Mouse (Mus musculus): ENCODE data around the gene Angel2.
A peak's percentile ranks its signal among the peaks of the same experiment; 100 is the strongest.

Gene Angel2

DNA sequence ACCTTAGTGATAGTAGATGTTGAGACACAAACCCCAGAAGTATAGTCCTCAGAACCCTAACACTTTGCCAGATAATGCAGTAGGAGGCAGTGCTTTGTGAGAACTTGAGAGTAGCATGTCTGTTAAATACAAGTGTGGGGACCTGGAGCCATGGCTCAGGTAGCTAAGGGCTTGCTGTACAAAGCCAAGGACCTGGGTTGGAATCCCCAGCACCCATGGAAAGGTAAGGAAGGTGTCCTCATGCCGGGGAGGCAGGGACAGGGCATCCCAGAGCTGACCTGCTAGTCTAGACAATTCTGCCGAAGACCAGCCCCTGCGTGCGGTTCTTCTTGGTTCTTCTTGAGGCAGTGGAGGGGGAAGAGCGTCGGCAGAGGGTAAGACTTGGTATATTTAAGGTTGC lies 5.3 kb downstream of the Angel2 start:
- no peak for DNase-seq

DNA sequence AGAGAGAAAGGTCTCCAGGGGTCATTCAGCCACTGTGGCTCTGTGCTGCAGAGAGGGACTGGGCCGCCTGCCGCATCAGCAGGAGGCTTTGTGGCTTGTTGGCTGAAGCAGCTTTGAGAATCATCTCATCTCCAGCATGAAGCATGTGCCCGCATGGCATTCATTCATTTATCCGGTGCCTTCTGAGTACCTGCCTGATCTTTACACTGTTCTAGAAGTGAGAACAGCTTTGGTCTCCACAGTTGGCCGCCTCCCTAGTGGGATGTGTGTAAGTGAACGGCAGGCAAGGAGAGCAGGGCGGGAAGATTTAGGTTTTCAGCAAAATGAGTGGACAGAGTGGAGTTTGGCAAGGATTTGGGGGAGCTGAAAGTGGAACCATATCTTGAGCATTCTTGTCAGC lies 14.9 kb downstream of the Angel2 start:
- no peak for DNase-seq

DNA sequence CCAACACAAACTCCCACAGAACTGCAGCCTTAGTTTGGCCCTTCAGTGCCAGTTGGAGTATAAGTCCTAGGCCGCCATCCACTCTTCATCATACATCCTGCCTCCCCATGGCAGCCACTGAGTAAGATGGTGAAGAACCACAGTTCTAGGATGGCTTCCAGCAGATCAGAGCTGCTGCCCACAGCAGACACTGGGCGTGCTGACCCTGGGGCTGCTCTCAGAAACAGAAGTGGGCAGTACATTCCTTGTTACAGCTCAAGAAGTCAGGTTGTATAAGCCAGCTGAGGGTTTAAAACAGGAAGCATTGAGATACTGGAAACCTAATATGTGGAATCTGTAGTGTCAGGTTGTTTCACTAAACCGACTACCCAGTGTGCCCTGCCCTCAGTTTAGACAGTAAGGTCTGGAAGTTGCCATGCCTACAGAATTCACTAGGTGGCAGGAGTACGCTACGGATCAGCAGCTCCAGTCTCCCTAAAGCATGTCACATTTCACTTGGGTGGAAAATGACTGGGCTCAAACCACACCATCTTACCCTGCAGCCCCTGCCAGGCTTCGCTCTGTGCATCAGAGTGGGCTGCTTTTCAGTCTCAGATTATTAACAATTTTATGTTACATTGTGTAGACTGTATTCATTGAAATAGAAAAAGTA lies 19.3 kb downstream of the Angel2 start:
- DNase-seq: peak; percentile 85

DNA sequence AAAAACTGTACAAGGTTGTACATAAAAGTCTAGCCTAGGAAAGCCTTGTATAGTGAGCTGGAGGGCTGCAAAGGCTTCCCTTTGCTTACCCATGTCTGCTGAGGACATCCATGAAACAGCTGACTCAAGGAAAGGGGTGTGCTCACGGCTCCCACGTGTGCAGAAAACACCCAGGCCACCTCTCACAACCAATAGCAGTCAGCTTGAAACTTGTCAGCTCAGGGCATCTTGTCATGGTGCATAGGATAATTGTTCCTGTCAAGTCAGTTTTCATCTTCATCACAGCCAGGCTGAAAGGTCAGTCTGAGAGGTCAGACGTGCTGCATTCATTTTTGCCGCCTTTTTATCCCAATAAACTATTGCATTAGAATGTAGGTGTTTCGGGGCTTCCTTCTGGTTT lies 23.1 kb downstream of the Angel2 start:
- no peak for DNase-seq

DNA sequence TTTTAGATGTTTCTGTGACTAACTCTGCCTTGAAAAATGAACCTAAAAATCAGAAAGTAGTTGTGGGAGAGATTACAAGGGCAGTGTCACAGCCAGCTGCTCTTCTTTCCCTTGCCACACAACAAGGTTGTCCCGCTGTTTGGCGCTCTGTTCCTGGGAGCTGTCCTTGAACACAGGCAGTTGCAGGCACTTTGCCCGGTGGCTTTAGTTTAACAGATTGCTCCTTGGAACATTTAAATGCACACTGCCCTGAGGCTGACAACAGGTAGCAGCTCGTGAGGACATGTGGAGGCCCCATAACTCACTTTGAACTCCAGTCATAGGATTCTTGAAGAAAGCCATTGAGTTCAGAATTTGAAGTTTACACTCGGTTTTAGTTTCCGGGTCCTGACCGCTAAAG lies 23.5 kb downstream of the Angel2 start:
- DNase-seq: no peak

DNA sequence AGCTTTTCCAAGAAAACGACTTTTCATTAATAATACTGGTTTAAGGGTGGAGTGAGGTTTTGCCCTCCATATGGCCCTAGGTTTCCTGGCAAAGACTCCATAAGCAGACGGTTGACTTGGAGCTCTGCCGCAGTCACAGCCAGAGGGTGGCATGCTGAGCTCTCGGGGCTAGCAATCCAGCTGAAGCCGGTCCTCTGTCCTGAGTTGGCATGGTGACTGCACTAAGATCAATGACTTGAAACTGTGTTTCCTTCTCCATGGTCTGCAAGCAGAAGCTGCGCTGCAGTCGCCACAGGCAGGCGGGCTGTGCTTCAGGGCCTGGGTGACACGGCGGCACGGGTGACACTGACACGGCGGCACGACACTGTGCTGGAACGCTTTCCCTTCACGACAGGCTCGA lies 23.9 kb downstream of the Angel2 start:
- no peak for DNase-seq

DNA sequence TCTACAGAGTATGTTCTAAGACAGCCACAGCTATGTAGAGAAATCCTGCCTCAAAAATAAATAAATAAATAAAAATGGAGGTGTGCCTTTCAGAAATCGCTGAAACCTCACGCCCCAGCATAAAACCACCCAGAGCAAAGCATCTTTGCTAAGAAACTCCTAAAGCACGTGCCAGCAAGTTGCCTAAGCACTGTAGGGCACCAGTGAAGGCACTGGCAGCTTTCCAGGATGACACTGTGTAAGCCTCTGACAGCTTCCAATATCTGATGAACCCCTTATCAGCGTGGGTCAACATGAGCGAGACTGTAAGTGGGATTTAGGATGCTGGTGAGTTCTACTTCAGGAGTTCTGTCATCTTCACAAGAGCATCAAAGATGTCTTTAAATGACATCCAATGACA lies 26.1 kb downstream of the Angel2 start:
- no peak for DNase-seq

DNA sequence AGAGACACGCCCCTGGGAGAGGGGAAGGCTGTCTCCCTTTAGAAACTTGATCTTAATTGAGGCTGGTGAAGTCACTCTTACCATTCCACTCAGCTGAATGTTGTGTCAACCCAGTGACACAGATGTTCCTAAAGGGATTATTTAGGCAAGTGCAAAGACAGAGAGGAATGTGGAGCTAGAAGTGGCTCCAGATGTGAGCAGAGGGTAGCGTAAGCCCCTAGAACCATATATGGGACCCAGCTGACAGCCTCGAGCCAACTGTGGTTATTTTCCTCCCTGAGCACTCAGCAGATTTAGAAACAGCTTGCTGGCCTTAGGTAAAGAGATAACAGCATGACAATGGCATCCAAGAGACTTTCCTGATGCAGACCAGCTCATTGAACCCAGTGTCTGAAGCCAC lies 28.1 kb downstream of the Angel2 start:
- no peak for DNase-seq

DNA sequence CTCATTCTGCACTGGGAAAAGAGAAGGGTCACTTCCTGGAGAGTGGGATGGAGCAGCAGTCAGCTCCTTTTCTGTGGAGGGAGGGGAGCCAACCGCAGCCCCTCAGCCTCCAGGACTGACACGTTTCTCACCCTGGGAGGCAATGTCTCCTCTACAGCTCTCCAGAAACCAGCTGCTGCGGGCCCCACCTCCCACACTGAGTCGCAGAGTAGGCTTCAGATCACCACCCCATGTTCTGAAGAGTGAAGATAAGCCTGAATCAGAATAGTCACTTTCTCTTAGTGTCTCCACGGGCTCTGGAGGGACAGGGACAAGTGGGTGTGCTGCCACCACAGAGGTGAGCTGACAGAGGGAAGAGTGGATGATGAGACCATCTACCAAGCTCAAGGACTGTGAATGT lies 33.9 kb downstream of the Angel2 start:
- DNase-seq: no peak

DNA sequence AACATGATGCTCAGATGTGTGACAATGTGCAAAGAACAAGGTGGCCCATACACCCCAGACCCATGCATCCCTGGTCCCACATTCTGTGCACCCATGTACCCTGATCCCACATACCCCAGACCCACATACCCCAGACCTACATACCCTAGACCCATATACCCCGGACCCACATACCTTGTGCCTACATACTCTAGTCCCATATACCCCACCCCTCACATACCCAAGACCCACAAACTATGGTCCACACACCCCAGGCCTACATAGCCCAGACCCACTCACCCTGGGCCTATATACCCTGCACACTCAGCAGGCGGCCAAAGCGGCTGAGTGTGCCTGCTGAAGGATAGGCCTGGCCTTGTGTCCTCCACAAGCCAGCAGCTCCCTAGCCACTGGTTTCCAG lies 37.8 kb downstream of the Angel2 start:
- no peak for DNase-seq

DNA sequence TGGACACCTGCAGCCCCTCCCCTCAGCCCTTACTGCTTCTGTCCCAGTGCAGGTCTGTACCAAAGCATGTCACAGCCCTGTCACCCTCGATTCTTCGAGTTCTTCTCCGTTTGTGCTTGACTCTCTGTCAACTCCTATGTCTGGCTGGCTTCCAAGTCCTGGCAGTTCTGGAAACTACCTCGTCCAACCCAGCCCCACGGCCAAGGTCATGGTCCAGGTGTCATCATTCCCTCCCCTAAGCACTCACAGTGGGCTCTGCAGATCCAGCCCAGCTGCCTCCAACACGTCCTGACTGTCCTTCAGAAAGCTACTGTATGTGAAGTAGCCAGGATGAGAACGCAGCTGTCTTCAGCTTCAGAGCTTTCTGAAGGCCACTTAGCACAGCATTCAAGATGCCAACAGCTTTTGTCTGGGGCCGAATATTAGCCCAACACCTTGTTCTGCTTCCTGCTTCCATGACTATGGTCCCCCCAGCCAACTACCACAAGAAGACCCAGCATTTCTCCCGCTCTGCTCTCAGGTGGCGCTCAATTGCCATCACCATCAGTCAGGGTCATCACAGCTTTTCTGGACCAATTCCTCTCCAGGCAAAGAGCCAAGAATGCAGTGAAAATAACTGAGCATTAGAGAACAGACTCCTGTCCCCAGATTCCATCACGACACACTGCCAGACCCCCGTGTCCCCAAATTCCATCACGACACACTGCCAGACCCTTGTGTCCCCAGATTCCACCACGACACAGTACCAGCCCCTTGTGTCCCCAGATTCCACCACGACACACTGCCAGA lies 40.3 kb downstream of the Angel2 start:
- DNase-seq: peak; percentile 51

DNA sequence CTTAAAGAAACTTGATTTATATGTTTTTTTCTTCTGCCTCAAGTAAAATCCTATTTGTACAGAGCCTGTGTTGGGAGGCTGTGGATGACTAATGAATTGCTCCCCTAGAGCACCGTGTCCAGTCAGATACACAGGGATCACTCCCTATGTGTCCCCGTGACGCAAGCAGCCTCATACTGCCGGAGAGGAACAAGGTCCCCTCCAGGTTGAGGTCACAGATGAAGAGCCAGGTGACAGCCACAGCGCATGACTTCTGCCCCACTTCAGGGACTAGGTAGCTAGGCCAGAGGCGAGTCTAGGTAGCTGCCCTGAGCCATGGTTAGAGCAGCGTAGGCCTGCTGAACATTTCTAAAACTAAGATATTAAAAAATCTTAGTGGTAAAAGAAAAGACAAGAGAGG lies 43.1 kb downstream of the Angel2 start:
- no peak for DNase-seq

DNA sequence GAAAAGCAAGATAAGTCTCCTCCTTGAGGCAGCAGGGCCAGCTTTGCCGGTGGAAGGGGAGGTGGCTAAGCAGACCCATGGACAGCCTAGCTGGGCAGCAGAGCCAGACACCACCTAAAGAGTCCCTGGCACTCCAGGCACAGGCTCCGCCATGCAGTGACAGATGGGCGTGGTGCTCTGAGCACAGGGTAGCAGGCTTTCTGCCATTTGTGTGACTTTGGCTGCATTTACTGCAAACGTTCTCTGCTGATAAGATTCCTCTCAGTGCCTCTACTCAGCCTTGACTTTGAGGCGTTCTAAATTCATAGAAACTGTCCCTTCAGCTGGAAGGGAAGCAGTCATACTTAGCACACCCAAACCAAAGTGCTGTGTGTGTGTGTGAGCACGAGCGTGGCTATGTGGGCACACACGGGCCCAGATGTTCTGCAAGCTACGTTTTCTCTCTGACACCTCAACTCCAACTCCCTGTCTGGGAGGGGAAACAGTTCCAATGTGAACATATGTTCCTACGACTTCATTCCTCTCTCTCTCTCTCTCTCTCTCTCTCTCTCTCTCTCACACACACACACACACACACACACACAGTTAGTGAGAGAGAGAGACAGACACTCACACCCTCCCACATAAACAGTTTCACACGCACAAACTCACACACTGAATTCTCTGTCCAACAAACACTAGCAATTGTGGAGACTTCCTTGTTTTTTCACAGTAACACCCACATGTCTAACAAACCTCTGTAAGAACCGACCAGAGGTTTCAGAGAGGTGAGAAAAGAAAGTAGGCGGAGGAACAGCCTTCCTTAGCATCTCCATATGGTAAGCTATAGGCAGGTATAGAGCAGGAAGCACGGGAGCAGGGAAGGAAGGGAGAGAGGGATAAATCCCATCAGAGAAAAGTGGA lies 47.0 kb downstream of the Angel2 start:
- DNase-seq: no peak

DNA sequence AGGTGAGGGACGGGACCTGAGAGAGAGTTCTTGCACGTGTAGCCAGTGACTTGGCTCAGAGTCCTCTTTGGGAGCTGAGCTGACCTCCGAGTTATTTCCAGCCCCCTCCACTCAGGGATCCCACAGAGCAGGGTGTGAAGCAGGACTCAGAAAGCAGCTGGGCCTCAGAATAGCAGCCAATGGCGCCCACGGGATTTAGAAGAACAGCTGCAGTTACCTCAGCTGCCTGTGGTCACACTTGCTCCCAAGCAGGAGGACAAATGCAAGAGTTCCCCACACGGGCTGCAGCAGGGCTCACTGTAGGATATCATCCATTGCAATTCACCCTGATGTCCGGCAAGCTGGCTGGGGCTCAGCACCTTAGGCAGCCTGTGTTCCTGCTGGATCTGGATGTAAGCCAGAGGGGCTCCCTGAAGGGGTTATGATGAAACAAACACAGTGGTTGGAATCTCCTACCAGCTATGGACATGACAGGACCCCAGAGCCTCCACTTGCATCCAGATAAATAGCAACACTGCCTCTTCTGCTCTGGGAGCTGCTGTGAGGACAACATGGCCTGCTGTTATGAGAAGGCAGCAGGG lies 47.8 kb downstream of the Angel2 start:
- DNase-seq: peak; percentile 22

DNA sequence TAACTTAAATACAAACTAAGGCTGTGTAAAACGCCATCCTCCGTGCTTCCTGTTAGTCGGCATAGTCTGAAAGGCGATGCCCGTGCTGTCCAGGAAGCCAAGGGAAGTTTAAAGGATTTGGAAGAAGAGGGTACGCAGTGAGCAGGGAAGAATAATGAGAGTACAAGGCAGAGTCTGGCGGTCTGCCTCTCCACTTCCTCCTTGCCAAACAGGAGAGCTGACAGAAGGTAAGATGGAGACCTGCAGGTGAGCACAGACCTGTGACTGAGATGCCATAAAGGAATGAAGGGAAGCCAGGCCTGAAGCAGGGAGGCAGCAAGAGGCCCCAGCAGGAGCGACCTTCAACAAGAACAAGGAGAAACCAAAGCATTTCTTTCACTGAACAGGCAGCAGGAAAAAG lies 49.3 kb downstream of the Angel2 start:
- no peak for DNase-seq

DNA sequence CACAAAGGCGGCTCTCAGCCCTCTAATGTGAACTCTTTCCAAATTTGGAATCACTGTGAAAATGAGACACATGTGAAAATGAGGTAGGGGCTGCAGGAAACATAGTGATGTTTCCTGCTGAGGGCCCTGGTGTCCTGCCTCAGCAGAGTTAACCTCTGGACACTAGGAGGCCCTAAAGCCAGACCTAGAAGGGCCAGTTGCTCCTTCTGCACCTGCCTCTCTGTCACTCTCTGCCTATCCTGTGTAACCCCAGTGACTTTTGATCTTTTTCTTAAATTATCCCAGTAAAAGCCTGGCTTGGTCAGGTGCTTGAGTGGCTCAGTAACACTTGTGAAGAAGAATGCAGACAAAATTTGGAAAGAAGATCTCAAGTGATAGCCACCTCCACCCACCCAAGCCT lies 49.9 kb downstream of the Angel2 start:
- DNase-seq: no peak

DNA sequence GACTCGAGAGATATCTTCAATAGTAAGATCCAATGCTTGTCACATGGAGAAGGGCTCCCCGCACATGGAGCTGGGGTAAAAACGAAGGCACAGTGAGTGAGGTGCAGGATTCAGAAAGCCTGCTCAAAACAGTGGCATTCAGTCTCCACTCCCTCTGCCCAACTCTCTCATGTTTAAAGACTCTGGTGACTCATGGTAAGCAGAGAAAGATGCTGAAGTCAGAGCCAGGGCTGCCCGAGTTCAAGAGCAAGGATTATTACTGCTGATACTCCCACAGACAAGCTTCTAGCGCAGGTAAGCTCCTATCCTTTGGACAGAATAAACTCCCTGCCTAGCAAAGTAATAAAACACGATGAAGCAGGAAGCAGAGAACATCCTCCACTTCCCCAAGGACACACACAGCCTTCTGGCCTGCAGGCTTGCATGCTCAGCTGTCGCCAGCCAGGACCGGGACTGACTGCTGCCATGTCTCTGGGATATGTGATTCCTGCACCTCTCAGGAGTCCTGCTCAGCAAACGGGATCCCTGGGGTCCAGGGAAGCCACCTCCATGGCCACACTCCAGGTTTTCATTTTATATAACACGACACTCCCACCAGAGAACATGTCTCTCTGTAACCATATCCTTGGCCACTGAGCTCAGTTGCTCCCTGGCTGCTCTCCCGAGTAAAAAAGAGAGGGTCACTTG lies 52.1 kb downstream of the Angel2 start:
- DNase-seq: no peak

DNA sequence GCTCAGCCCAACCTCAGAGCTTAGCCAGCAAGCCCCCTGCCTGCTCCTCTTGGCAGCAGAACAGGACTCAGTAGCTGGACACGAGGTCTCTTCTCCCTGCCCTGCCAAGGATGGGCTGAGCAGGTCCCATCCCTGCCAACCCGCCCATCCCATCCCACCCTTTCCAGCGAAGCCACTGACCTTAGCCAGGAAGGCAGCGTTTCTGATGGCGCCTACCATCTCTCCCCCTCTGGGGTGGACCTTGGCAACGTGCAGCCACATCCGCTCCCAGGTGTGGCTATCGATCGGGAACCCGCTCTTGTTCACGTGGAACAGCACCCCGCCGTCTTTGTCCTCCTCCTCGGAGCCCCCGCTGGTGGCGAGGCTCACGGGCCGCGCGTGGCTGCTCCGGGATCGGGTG lies 53.1 kb downstream of the Angel2 start:
- DNase-seq: peak; percentile 27

DNA sequence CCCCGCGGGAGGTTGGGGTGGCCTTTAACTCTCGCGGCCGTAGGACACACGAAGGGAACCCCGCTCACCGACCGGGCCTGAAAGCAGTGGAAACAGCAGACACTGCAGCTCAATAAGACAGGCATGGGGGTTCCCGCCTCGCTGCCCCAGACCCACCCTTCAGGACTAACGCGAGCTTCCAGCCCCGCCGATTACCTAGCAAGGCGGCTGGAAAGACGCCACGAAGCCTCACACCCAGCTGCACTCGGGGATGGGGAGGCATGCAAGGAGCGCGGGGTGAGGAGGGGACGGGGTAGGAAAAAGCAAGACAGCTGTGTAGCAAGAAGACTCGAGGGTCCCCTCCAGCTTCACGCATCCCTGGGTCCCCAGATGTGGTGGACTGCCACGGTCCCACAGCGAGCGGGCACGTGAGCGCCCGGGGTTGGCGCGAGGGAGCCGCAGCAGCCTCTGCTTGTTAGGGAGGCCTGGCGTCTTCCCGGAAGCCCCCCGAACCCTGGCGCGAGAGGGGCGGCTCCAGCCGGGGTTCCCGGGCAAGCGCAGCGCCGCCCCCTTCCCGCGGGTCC lies 53.7 kb downstream of the Angel2 start:
- DNase-seq: peak; percentile 61

DNA sequence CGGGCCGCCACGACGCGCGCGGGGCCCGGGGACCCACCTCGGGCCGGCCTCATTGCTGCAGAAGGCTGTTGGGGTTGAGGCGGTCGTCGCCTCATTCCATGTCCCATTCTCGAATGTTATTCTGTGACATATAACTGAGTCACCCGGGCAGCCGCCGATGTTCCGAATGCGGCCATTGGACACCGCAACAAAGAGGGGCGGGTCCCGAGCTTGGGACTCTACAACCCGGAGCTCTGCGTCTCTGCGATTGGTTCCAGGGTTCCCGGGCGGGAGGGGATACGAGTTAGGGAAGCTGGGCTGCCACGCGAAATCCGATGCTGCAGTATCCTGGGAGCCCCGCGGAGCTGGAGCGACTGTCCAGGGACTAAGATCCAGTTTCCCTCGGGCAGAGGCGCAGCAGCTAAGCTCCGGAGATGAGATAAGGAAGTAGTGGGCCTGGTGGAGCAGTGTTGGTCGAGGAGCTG lies 54.2 kb downstream of the Angel2 start, which contains the start of gene Vash2:
Vash2 (minus strand) TSS at position 197 of the 464 bp plus-strand sequence.
- peak; percentile 92 for DNase-seq

DNA sequence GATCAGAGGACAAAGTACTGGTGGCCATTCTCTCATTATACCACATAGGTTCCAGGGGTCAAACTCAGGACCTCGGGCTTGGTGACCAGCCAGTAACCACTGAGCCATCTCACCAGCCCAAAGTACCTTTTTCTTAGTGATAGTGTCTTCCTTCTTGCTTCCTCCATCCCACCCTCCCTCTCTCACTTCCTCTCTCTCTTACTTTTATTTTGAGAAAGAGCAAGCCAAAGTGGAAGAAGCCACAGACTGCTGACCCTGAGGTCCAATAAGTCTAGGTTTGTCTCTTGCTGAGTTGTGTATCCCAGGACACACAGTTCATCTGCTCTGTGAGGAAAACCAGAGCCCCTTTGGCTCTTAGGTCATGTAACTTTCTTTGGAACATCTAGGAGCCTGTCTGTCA lies 55.6 kb downstream of the Angel2 start:
- no peak for DNase-seq

DNA sequence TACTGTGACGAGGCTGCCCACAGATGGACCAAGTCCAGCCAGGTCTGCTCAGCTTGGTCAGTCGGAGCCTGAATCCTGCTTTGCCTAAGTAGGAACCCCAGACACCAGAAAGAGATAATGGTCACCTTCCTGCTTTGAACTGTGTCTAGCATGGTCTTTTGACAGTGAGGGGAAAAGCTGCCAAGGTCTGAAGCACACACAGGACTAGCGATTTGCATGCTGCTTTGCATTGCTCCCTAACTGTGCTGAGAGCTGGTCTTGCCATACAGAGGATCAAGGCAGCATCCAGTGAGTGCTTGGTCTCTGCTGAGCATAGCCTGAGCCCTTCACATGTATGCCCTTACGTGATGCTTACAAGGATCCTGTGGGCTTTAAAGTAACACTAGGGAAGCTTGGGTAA lies 56.5 kb downstream of the Angel2 start:
- DNase-seq: no peak

All from kidney, postnatal 10 days (tissue).